Comparison of ENCODE assay signal across 9 mouse cellular contexts in genomic region chr1:34007379-34007778, GRCm38 (mm10).
A peak's percentile ranks its signal among the peaks of the same experiment; 100 is the strongest.
DNase-seq lines count a peak whose midpoint lies in the region; ATAC-seq and TF ChIP-seq lines count a peak whose summit lies in the region.
"Had no signal": no experiment of that assay in that cellular context is flagged by ENCODE, and none has a peak within 500 bp of the region (broad histone marks: within the 10 kb centered on the region; RNA-seq: fewer than 3 reads in every experiment).

No protein-coding gene starts in this region.

- intact Hi-C loops in left cerebral cortex, adult 2 months (cut with DNase I), result loop anchor here (5.0 kb wide), 3 partner anchors 55 to 110 kb away; no protein-coding TSS in a partner anchor
- intact Hi-C loops in left cerebral cortex, postnatal 10 days (cut with DNase I), result loop anchor here (5.0 kb wide), 1 partner anchor 155 kb away; no protein-coding TSS in a partner anchor

- H3K9me3 ChIP-seq in embryonic facial prominence, embryonic 10.5 days, result no peaks in the 10 kb centered on the region
- no peaks in the 10 kb centered on the region for H3K9me3 ChIP-seq in hindbrain, embryonic 15.5 days
- H3K9me3 ChIP-seq in midbrain, postnatal 0 days (ENCODE audit: low read length), result no peaks in the 10 kb centered on the region

- peak overlapping the region; percentile 63 for H3K9ac ChIP-seq in hindbrain, embryonic 15.5 days
- H3K9ac ChIP-seq in midbrain, postnatal 0 days (replicated peaks; ENCODE audit: low read length, poor library complexity, severe bottlenecking), result peak overlapping the region; percentile 29; the same call in 1 of the 2 replicates

- peak in 1 of 2 experiments; percentile 34 for DNase-seq in left cerebral cortex, adult 2 months (ENCODE audit: extremely low spot score in 1 of 2, low spot score in 2 of 2)
- DNase-seq in left cerebral cortex, postnatal 10 days (ENCODE audit: extremely low spot score in 1 of 2, low spot score in 2 of 2), result no peak
- DNase-seq in embryonic facial prominence, embryonic 10.5 days (ENCODE audit: low spot score), result no peak
- no peak for DNase-seq in midbrain, postnatal 0 days (ENCODE audit: low spot score)
- DNase-seq in frontal cortex, adult 2 months (ENCODE audit: extremely low spot score in 1 of 2, low spot score in 1 of 2), result no peak
- DNase-seq in layer of hippocampus, adult 9-11 months, result no peak
- DNase-seq in thymus, postnatal 25 days, result no peak

- H3K27ac ChIP-seq in left cerebral cortex, adult 2 months, result peak overlapping the region; percentile 95
- no peak overlapping the region; the same call in 1 of the 2 replicates for H3K27ac ChIP-seq in embryonic facial prominence, embryonic 10.5 days (replicated peaks)
- peak overlapping the region; percentile 89; the same call in 1 of the 2 replicates for H3K27ac ChIP-seq in hindbrain, embryonic 15.5 days (replicated peaks)
- peak overlapping the region; percentile 18; the same call in 1 of the 2 replicates for H3K27ac ChIP-seq in midbrain, postnatal 0 days (ENCODE audit: low read depth, low read length)
- H3K27ac ChIP-seq: macrophage had no signal

- peaks cover 52% of the 10 kb centered on the region for H3K4me1 ChIP-seq in embryonic facial prominence, embryonic 10.5 days
- H3K4me1 ChIP-seq in hindbrain, embryonic 15.5 days (replicated peaks), result peaks cover 53% of the 10 kb centered on the region
- H3K4me1 ChIP-seq in midbrain, postnatal 0 days (ENCODE audit: insufficient read depth, low read length), result peaks cover 11% of the 10 kb centered on the region

- H3K27me3 ChIP-seq in embryonic facial prominence, embryonic 10.5 days (replicated peaks; ENCODE audit: low read depth, poor library complexity, severe bottlenecking), result peaks cover 15% of the 10 kb centered on the region
- H3K27me3 ChIP-seq in hindbrain, embryonic 15.5 days, result no peaks in the 10 kb centered on the region
- H3K27me3 ChIP-seq in midbrain, postnatal 0 days (ENCODE audit: insufficient read depth, low read length), result no peaks in the 10 kb centered on the region

- ATAC-seq in hindbrain, embryonic 15.5 days (ENCODE audit: low FRiP score, low read depth), result no peak
- no peak for ATAC-seq in midbrain, postnatal 0 days (ENCODE audit: low FRiP score)

- 14% methylated on average over 4 of the region's 4 CpGs for WGBS in embryonic facial prominence, embryonic 10.5 days
- WGBS in hindbrain, embryonic 15.5 days, result 17% methylated on average over 4 of the region's 4 CpGs
- 25% methylated on average over 4 of the region's 4 CpGs for WGBS in midbrain, postnatal 0 days

- peak overlapping the region; percentile 80 for H3K4me3 ChIP-seq in left cerebral cortex, adult 2 months
- peak overlapping the region; percentile 64 for H3K4me3 ChIP-seq in embryonic facial prominence, embryonic 10.5 days
- H3K4me3 ChIP-seq in hindbrain, embryonic 15.5 days, result peak overlapping the region; percentile 48
- peak overlapping the region; percentile 68 for H3K4me3 ChIP-seq in midbrain, postnatal 0 days (ENCODE audit: low read depth, low read length)

- H3K4me2 ChIP-seq in hindbrain, embryonic 15.5 days, result peak overlapping the region; percentile 79
- peak overlapping the region; percentile 65 for H3K4me2 ChIP-seq in midbrain, postnatal 0 days (ENCODE audit: low read depth, low read length, poor library complexity, severe bottlenecking)

- no peak for TF ChIP-seq CTCF in left cerebral cortex, adult 2 months (IDR thresholded peaks at IDR 0.05)
- TF ChIP-seq CTCF in midbrain, postnatal 0 days (IDR thresholded peaks at IDR 0.05), result no peak

- no peaks in the 10 kb centered on the region for H3K36me3 ChIP-seq in embryonic facial prominence, embryonic 10.5 days (replicated peaks)
- H3K36me3 ChIP-seq in hindbrain, embryonic 15.5 days, result no peaks in the 10 kb centered on the region
- H3K36me3 ChIP-seq in midbrain, postnatal 0 days (ENCODE audit: insufficient read depth, low read length), result no peaks in the 10 kb centered on the region
